Mouse (Mus musculus): ENCODE data around the gene Rubcn. TPM values are rescaled to one million over a fixed set of nuclear protein-coding genes. Genes with fewer than 3 reads are reported as not detected.

Gene Rubcn
- polyA plus RNA-seq, 1 experiment from 2014 or later, result 10.0 TPM

- no peak for DNase-seq (ENCODE audit: low spot score)
Measured at GRCm38 (mm10) chr16:32821772-32822449, 55.7 kb downstream of the Rubcn start.

GRCm38 (mm10) chr16:32818441-32818840 lies 59.1 kb downstream of the Rubcn start:
- no peak for DNase-seq (ENCODE audit: low spot score)

- DNase-seq (ENCODE audit: low spot score), result no peak
Measured at GRCm38 (mm10) chr16:32818036-32818435, 59.5 kb downstream of the Rubcn start.

- DNase-seq (ENCODE audit: low spot score), result no peak
Measured at GRCm38 (mm10) chr16:32815160-32815605, 62.4 kb downstream of the Rubcn start.

GRCm38 (mm10) chr16:32814539-32814938 lies 63.0 kb downstream of the Rubcn start:
- DNase-seq (ENCODE audit: low spot score), result peak; percentile 61

- DNase-seq (ENCODE audit: low spot score), result no peak
Measured at GRCm38 (mm10) chr16:32813771-32814170, 63.8 kb downstream of the Rubcn start.

- DNase-seq (ENCODE audit: low spot score), result no peak
Measured at GRCm38 (mm10) chr16:32813362-32813761, 64.2 kb downstream of the Rubcn start.

GRCm38 (mm10) chr16:32812888-32813361 lies 64.6 kb downstream of the Rubcn start:
- peak; percentile 91 for DNase-seq (ENCODE audit: low spot score)

GRCm38 (mm10) chr16:32810321-32810720 lies 67.2 kb downstream of the Rubcn start, which contains the start of gene Smbd1:
TSS of gene Smbd1 (minus strand) at chr16:32810477.
- DNase-seq (ENCODE audit: low spot score), result no peak

- no peak for DNase-seq (ENCODE audit: low spot score)
Measured at GRCm38 (mm10) chr16:32807408-32808185, 70.0 kb downstream of the Rubcn start.

- DNase-seq (ENCODE audit: low spot score), result no peak
Measured at GRCm38 (mm10) chr16:32805151-32805550, 72.4 kb downstream of the Rubcn start.

GRCm38 (mm10) chr16:32803901-32804300 lies 73.7 kb downstream of the Rubcn start:
- DNase-seq (ENCODE audit: low spot score), result no peak

GRCm38 (mm10) chr16:32803252-32803853 lies 74.2 kb downstream of the Rubcn start:
- no peak for DNase-seq (ENCODE audit: low spot score)

- DNase-seq (ENCODE audit: low spot score), result no peak
Measured at GRCm38 (mm10) chr16:32797426-32797689, 80.2 kb downstream of the Rubcn start, which contains the start of gene Muc20. TSS of gene Muc20 (minus strand) at chr16:32797435.

GRCm38 (mm10) chr16:32796676-32797425 lies 80.7 kb downstream of the Rubcn start:
- DNase-seq (ENCODE audit: low spot score), result no peak

- no peak for DNase-seq (ENCODE audit: low spot score)
Measured at GRCm38 (mm10) chr16:32795177-32795576, 82.4 kb downstream of the Rubcn start.

- no peak for DNase-seq (ENCODE audit: low spot score)
Measured at GRCm38 (mm10) chr16:32790056-32790455, 87.5 kb downstream of the Rubcn start.

- DNase-seq (ENCODE audit: low spot score), result no peak
Measured at GRCm38 (mm10) chr16:32784840-32785239, 92.7 kb downstream of the Rubcn start.

GRCm38 (mm10) chr16:32783324-32784062 lies 94.1 kb downstream of the Rubcn start:
- no peak for DNase-seq (ENCODE audit: low spot score)

GRCm38 (mm10) chr16:32778956-32779355 lies 98.6 kb downstream of the Rubcn start:
- DNase-seq (ENCODE audit: low spot score), result no peak

GRCm38 (mm10) chr16:32776676-32777075 lies 100.9 kb downstream of the Rubcn start:
- no peak for DNase-seq (ENCODE audit: low spot score)

Measured in thymus, postnatal 0 days (tissue).